Mouse (Mus musculus) CD4-positive, CD25-positive, alpha-beta regulatory T cell, adult 4 months (primary cell): ENCODE data around the gene Golga7b. TPM values are rescaled to one million over a fixed set of nuclear protein-coding genes. Genes with fewer than 3 reads are reported as not detected.

ENCODE experiments used
- ATAC-seq: one replicate; pipeline ENCODE4 v1.8.0; 2017
- polyA plus RNA-seq, 2 experiments: library from polyadenylated mRNA; unstranded; fragments of 100-300 nt; shearing (Covaris generic); gene quantifications; one replicate each; pipeline ENCODE4 v1.2.1; 2017

Golga7b gene
- polyA plus RNA-seq, 2 experiments from 2014 or later, result 0.15 TPM; not detected in 1

DNA sequence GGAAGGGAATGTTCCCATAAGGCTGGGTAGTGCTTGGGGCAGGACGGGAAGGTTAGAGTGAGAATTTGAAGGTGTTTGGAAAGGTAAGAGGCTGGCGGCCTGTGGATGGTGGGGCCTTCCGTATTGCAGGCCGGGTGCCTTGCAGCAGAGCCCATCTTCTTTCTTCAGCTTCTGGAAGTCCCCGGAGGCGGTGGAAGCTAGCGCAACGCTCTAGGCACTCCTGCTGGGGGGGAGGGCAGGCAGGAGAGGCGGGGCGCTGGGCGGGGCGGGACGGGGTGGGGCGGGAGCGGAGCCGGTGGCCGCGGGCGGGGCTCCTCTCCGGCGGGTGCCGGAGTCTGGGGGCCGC, 8.0 kb downstream of the Golga7b start:
- no peak for ATAC-seq

DNA sequence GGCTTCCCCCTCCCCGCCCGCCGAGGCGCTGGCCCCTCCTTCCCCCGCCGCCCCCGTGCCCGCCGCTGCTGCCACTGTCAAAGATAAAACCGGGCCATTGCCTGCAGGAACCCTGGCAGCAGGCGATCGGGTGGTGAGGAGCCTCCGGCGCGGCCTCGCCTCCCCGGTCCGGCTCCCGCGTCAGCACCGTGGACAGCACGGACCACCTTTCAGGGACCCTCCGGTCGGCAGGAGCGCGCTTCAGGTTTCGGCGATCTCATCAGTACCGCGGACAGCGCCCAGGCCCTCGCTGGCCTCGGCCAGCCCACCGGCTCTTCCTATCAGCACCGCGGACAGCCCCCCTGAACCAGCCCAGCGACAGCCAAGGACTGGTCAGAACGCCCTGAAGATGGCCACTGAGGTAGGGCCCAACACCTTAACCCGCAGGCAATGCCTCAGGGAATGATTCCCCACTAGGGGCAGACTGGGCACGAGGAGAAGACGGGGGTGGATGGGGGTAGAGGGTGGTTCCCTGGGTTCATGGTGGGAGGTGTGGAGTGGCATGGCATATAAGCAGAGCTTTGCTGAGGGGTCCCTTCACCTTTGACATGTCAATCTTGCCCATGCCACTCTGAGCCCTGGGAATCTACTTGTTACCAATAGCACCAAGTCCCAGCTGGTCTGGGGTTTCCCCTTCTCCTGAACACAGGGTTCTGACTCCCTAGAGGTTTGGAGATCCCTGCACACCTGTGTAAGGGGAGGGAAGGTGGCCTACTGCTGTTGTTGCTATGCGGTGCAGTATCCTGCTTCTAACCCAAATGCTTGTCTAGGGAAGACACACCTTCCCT, 8.6 kb downstream of the Golga7b start:
- no peak for ATAC-seq

DNA sequence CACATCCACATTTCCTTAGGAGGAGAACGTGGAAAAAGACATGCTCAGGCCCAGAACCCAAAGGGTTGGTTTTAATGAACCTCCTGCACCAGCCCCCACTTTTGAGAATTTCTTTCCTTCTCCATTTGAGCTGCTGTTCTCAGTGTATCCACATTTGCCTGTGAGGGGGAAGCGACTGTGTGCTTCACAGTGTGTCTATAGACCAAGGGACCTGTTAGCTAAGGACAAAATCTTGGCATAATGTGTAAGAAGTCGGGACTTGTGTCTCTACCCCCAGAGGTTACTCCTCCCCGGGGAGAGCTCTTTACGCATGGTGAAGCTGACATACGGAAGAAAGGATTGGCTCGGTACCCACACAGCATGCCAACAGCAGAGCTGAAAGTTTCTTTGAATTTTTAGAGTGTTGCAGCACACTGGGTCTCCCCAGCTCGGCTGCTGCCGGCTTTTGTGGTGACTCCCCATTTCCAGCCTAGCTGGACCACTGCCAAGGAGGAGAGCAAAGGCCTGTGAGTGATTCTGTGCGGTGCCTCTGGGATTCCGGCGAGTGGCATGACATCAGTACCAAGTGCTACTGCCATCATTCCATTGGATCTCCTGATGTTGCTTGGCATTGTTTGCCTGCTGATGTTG, 9.4 kb downstream of the Golga7b start:
- ATAC-seq, result no peak

DNA sequence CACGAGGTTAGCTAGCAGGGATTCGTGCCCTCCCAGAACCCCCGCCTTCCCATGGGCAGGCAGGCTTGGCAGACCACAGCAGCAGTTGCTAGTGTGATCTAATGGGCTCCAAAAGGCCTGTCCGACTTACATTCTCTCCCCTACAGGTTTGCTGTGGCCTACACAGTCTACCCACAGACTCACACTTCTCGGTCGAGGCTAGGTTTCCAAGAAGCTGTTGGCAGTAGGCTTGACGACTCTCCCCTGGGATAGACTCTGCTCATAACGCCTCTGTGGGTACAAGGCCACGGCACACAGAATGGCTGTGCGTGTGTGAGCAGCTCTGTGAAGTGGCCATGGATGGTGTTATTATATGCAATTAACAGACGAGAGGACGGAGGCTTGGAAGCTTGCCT, 9.9 kb downstream of the Golga7b start:
- ATAC-seq, result no peak

DNA sequence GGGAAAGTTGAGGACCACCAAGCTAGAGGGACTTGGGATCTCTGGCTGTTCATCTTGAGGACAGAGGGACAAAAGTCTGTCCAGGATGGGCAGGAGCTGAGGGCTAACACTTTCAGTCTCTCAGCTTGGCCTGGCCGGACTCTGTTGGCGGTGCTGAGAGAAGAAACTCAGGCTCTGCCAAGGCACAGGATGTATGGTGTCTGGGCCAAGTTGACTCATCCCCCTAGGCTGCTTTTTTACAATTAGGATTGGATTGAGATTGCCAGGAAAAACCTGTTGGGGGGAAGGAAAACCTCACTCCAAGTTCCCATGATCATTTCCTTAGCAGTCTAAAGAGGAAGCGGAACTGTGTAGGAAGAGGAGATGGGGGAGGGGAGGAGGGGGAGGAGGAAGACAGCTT, 10.7 kb downstream of the Golga7b start:
- no peak for ATAC-seq

DNA sequence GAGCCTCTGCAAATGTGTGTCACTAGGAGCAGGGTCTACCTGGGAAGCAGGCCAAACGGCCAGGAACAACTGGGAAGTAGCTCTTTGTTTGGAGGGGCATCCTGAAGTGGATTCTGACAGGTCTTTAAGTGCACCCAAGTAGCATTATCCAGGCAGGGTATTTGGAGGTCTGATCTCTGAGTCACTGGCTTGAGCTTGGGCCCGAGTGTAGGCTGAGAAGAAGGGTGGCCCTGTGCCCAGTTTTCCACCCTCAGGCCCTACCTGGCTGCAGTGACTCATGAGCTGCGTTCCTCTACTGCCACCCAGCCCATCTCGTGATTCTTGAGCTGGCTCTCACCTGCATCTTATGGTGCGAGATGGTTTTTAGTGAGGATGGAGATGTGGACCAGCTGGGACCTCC, 11.2 kb downstream of the Golga7b start:
- ATAC-seq, result no peak

DNA sequence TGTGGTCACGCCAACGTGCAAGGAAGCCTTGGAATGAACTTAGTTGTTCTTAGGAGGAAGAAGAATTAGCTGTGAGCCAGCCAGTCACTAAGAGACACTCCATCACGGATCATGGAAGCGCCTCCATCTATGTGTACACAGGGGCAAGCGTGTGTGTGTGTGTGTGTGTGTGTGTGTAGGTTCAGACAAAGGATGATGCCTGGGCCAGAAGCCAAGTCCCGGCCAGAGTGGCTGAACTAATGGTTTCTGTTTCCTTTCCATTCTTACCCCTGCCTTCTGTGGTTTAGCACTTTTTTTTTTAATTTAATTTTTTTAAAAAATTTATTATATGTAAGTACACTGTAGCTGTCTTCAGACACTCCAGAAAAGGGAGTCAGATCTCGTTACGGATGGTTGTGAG, 13.1 kb downstream of the Golga7b start:
- ATAC-seq, result no peak

DNA sequence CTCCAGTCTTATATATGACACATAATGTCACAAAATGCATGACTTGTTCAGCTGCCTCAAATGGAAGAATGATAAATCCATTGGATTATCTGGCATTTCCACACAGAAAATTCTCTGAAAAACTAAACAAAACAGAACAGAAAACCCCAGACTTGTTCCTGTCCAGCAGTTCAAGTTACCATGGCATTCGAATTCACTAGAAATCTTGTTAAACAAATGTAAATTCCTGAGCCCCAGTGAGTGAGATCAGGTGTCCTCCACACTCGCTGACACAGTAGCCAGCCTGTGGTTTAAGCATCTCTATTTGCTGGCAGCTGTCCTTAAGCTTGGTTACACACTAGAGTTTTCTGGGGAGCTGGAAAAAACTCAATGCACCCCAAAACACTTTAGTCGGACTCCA, 16.1 kb downstream of the Golga7b start:
- ATAC-seq, result no peak

DNA sequence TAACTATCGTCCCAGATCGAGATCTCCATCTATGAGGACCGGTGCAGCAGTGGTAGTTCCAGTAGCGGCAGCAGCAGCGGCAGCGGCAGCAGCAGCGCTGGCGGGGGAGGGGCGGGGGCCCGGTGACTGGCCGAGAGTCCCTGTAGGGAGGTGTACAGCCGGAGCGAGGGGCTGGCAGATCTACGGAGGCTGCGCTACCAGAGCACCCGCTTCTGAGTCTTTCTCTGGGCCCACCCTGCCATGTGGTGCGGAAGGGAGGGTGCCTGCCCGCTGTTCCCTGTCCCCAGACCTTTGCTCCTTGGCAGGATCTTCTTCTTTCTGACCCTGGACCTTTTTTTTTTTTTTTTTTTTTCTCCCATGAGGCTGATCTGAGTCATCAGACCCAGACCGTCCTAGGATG, 21.0 kb downstream of the Golga7b start:
- no peak for ATAC-seq

DNA sequence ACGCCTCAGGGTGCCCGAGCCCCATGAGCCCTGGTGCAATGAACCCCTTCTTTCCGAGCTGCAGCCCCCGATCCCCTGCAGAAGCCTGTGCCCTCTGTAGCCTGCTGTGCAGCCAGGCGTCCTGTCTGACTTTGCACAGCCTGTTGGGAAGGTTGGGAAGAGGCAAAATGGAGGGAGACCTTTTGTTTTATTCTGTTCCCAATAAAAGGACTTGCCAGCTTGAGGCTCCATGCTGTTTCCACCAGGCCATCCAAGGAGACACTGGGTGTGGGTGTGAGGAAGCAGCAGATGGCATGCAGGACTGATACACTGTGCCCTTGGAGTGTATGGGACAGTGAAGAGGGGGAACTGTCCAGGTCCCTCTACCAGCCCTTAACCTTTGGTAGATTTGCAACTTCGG, 22.7 kb downstream of the Golga7b start:
- no peak for ATAC-seq

DNA sequence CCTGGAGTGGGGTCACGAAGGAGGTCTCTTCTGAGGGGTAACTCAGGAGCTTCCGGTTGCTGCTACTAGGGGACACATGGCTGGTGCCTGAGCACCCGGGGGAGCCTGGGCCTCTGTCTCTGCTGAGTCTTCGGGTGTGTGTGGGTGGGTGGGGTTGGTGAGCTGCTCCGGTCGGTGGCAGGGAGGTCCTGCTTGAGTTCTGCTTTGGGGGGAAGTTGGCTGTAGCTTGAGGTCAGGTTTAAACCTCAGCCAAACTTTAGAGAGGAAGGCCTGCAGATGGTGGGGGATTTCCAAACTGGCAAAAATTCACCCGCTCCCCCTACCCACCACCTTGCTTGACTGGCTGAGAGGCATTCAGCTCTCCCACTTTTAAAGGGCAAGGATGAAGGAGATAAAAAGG, 23.8 kb downstream of the Golga7b start:
- ATAC-seq, result no peak

DNA sequence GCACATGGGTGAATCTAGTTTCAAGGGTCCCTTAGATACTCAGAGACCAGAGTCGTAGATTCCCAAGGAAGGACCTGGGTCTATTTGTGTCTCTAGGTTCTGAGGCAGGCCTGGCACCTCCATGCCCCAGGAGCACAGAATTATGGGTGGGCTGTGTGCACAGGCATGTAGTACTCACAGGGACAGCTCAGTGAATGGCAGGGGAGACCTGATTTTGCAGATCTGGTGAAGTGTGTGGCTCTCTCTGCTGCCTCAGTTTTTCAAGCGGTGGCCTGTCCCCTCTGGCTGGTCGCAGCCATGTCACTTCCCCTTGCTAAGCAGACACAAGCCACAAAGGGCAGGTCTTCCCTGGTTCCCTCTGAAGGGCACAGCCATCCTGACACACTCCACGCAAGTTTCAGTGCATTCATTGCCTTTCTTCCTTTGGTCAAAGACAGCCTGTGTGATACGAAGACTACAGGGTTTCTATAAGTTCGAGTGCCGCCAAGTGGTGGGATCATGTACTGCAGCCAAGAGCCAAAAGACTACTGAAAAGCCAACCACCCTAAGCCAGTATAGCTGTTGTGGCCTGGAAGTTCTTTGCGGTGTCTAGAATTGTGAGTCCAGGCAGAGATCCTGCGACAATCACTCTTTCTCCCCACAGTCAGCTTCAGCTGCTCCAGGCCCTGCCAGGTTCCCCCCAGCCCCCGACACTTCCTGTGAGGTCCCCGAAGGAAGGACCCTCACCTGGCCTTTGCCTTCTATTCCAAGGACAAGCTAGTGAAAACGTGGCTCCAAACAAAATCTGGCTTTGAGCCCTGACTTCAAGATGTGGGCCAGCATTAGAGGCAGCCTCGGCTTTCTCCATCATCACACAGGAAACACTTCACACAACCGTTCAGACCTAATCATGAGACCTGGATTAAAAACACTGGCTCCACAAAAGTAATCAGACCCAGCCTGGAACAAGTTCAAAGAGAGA, 24.9 kb downstream of the Golga7b start:
- no peak for ATAC-seq

DNA sequence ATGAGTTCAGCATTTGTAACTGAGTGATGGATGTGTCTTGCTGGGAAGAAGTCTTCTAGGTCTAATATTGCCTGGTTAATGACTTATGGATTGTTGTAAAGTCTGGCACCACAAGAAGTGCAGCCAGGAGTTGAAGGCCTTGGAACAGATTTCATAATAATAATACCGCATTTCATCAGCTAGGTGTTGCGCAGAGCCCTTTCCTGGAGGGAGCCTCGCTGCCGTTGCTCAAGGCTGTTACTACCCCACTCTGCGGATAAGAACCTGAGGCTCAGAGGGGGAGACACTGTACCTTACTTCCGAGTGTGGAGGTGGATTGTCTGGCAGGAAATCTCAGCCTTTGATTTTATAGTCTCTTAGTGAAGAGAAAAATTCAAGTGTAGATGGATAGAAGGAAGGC, 29.9 kb downstream of the Golga7b start:
- ATAC-seq, result no peak

DNA sequence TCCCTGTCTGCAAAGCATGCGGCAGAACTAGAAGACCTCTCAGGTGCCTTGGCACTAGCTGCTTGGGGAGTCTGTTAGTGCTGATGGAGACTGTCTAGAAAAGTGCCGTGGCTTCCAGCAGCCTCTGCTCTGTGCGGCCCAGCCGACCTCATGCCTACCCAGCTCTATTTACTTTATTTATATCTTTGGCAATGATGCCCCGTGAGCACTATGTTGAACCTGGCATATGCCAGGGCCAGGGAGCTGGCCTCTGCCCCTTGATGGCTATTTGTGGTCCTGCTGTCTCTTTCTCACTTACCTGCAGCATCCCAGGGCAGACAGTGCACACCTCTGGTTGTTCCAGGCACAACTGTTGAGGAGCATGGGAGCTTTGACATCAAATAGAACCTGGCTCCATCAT, 31.1 kb downstream of the Golga7b start:
- no peak for ATAC-seq

DNA sequence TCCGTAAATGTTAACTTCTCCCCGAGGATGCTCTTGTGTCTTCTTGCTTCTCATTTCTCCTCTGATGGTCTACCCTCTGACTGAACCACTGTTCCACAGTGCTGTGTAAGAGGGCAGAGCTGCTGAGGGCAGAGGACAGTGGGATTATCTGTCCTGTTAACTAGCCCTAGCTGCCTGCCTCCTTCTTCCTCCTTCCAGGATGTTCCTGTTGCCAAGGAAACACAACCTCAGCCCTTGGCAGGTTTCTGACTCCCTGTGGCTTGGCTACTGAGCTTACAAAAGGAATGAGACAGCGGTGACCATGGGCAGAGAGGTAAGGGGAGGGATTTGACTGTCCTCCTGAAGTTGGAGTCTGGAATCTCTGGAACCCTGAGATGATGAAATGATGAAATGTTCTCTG, 32.2 kb downstream of the Golga7b start:
- ATAC-seq, result no peak

DNA sequence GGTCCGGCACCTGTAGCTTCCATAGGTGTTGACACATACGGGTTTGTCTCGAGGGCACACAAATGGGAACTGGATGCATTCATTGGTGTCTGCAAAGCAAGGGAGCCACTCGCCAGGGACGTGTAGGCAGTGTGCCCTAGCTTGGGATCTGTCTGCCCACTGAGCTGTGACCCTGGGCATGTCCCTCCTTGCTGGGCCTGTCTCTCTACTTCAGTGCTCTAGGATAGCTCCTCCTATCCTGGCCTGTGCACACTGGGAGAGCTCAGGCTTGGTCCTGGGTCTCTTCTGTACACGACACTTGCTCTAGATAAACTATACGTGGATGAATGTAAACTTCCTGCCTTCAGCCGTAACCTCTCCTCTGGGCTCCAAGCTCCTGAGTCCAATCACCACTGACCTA, 36.8 kb downstream of the Golga7b start:
- ATAC-seq, result no peak

DNA sequence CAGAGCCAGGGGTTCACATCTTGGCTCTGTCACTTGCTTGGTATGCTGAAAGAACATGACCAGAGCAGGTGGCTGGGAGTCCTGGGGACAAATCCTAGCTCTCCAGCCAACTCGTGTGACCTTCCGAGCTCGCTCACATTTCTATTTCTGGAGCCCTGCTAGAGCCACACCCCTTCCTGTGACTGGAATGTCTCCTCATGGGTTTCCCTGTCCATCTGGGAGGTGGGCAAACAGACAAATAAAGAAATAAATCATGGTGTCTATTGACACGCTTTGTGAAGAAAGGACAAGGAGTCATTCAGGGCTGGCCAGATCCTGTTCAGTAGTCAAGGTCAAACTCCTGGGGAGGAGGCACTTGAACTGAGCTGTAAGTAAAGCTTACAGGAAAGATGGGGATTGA, 41.0 kb downstream of the Golga7b start:
- ATAC-seq, result no peak

DNA sequence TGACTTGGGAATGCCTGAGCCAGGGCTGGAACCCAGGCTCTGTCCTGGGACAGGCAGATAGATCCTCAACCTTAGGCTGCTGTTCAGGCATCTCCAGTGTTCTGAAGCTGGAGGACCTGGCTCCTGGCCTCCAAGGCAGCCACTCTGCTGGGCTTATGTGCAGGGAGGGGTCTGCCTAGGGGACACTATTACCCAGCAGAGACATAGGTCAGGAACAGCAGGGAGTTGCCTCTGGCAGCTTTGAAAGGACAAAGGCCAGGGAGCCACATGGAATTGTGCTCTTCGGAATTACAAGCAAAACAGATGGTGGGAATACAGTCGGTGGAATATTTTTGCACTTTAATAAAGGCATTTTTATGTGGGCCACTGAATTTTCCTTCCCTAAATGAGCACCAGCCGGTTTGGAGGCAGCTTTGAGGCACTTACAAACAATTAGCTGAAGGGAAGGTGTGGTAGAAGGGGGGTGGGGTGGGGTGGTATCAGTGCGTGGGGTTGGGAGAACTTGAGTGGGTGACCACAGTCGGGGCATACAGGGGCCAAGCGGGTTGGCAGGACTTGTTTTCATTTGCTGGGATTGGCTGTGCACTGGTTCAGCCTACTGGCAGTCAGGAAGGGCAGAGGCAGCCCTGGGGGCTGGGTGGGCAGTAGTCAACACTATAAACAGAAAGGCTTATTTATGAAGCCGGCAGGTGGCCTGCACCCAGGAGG, 43.7 kb downstream of the Golga7b start:
- ATAC-seq, result no peak

DNA sequence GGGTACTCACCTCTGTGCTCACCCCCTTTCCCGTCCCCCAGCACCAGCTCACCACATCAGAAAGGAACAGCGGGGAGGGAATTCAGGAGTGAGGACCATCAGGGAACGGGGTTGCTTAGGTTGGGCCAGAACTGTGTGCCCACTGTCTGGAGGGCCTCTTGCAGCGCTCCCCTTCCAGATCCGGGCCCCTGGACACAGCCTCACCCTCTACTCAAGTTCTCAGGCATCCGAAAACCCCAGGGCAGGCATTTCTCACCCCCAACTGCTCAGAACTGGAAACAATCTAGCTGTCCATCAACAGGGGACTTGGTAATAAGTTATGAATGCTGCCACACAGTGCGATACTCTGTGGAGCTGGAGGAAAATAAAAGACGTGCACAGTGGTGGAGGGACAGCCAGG, 44.7 kb downstream of the Golga7b start:
- ATAC-seq, result no peak

DNA sequence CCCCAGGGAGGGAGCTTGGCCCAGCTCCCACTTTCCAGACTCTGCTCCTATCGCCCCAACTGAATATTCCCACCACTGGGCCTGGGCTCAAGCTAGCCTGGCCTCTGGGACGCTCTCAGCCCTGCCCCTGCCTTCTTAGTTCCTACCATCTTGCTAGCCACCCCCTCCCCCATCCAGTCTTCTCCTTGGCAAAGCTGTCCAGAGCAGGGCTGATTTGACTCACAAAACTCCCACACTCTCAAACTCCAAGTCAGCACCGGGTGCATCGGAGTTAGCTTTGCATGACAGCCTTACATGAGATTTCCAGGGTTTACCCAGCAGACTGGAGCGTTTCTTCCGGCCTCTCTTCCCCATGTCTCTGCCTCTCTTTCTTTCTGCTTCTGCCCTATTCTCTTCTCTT, 45.8 kb downstream of the Golga7b start:
- ATAC-seq, result no peak

DNA sequence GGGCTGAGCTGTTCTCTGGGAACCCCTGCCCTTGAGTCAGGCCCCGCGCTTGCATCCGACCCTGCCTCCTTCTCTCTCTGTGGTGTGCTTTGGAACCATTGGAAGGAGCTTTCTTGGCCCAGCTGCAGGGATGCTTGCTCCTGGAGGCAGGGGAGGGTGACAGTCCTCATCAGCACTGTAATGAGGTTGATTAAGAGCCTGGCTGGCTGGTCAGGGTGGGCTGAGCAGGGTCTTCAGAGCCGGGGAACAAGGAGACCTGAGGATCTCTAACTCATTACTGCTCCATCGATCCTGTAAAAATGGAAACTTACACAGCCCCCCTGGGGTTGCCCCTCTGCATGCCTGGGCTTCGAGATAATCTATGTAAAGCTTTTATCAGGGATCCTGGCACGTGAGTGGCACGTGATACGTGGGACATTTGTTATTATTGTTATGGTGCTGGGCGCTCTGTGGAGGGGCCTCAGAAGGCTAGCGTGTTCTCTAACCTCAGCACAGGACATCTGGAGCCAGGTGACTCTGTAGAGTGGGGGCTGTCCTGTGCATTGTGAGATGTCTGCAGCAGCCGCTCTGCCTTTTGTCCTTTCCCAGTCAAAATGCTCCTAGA, 55.9 kb downstream of the Golga7b start:
- ATAC-seq, result no peak

DNA sequence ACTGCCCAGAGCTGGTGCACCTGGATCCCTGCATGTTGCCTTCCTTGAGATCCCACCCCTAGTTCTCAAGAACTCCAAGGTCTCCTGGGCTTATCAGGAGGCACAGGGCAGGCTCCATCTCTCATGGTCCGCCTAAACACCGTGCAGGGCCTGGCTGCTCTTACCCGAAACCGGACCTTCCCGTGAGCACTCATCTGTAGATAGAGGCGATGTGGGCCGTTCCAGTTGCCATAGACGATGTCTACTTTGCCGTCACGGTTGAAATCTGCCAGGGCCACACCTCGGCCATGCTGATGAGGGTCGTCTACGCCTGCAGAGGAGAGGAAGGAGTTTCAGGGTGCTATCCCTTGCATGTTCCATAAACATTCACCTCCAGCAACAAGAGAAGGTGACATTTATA, 57.1 kb downstream of the Golga7b start:
- no peak for ATAC-seq
